Mouse (Mus musculus) ES-E14 (cell line): Measurements from ENCODE around the gene Plscr3. TPM values are rescaled to one million over a fixed set of nuclear protein-coding genes. Genes with fewer than 3 reads are reported as not detected.

Experiments used
- DNase-seq: peaks from one replicate; pipeline ENCODE4 v3.0.0-alpha.2; 2013; ENCODE audit warnings: low read depth, low spot score
- H3K27ac ChIP-seq: 2 replicates; pipeline ENCODE4 v1.5.1; 2012; ENCODE audit warnings: low read depth, mild to moderate bottlenecking, low read length, moderate library complexity, mixed read lengths; ENCODE audit not compliant: poor library complexity, insufficient read depth, severe bottlenecking
- H3K36me3 ChIP-seq: 2 replicates; pipeline ENCODE4 v1.6.1; 2012; ENCODE audit warnings: mild to moderate bottlenecking, low read length, moderate library complexity, mixed read lengths; ENCODE audit not compliant: control insufficient read depth, poor library complexity, insufficient read depth, severe bottlenecking
- H3K4me1 ChIP-seq, 2 experiments: fragments of 150-350 bp in 1 of 2; sonication (generic) in 1 of 2; 2 replicates each; pipeline ENCODE4 v1.6.1; 2012; ENCODE audit warnings: low read length in 2 of 2, mild to moderate bottlenecking in 1 of 2, mixed read lengths in 1 of 2; ENCODE audit not compliant: control insufficient read depth in 2 of 2, insufficient read depth in 2 of 2, poor library complexity in 1 of 2
- H3K4me3 ChIP-seq, 2 experiments: fragments of 150-350 bp in 1 of 2; sonication (generic) in 1 of 2; 2 replicates each; pipeline ENCODE4 v1.5.1; 2012; ENCODE audit warnings: low read length in 2 of 2, low read depth in 1 of 2, mild to moderate bottlenecking in 1 of 2, mixed read lengths in 1 of 2; ENCODE audit not compliant: insufficient read depth in 1 of 2, poor library complexity in 1 of 2, severe bottlenecking in 1 of 2
- H3K9ac ChIP-seq: 2 replicates; pipeline ENCODE4 v1.6.1; 2012; ENCODE audit warnings: low read depth, mild to moderate bottlenecking, low read length, mixed read lengths; ENCODE audit not compliant: poor library complexity, insufficient read depth, severe bottlenecking
- H3K9me3 ChIP-seq: fragments of 150-350 bp; sonication (generic); 2 replicates; pipeline ENCODE4 v1.6.1; 2012; ENCODE audit warnings: low read depth, mild to moderate bottlenecking, low read length; ENCODE audit not compliant: control insufficient read depth, insufficient read depth
- CHD2 ChIP-seq: IDR thresholded peaks from 2 replicates; pipeline ENCODE4 v1.6.1; 2014; ENCODE audit warnings: mild to moderate bottlenecking, low read depth, low read length, inconsistent platforms
- HCFC1 ChIP-seq: IDR thresholded peaks from 2 replicates; pipeline ENCODE4 v1.6.1; 2012; ENCODE audit warnings: low read length, inconsistent platforms, borderline replicate concordance; ENCODE audit not compliant: insufficient read depth
- MAFK ChIP-seq: IDR thresholded peaks from 2 replicates; pipeline ENCODE4 v1.6.1; 2014; ENCODE audit warnings: mild to moderate bottlenecking, low read depth, low read length, inconsistent platforms; ENCODE audit not compliant: insufficient read depth
- ZC3H11A ChIP-seq: IDR thresholded peaks from 2 replicates; pipeline ENCODE4 v1.6.1; 2012; ENCODE audit warnings: low read depth, mild to moderate bottlenecking, inconsistent platforms, low read length, borderline replicate concordance
- ZNF384 ChIP-seq: IDR thresholded peaks from 2 replicates; pipeline ENCODE4 v1.6.1; 2012; ENCODE audit warnings: low read depth, low read length, inconsistent platforms
- in situ Hi-C, 2 experiments: fragments of 600-800 bp; cut with MboI; formaldehyde crosslinking; loops; one replicate each; pipeline ENCODE4 v1.15.1; 2025; ENCODE audit warnings: low sequenced_read_pairs in 2 of 2, inconsistent platforms in 1 of 2; ENCODE audit not compliant: unreplicated experiment in 2 of 2
- total RNA-seq: library from RNA; depleted of rRNA; stranded (reverse); fragments of 300-350 nt; gene quantifications from 2 replicates; pipeline ENCODE4 v1.2.3, GENCODE M21; 2012; rRNA removed

Gene Plscr3
- total RNA-seq, 1 experiment: 7.2 TPM

- Histone ChIP-seq H3K9me3 (no peaks in the 10 kb centered on the region), H3K36me3 (peaks cover 13% of the 10 kb centered on the region), H3K4me3 (peak overlapping the region in 1 of 2 experiments; percentile 99; a peak in 2 of 4 replicates), H3K9ac (no peak overlapping the region), H3K27ac (no peak overlapping the region), H3K4me1 (peaks cover 7 to 29% of the 10 kb centered on the region in 2 experiments; a peak in 3 of 4 replicates)
- no peak for TF ChIP-seq ZNF384
- no peak for TF ChIP-seq MAFK
- TF ChIP-seq CHD2: no peak
- TF ChIP-seq HCFC1: no peak
- TF ChIP-seq ZC3H11A: no peak
- in situ Hi-C loops: no loop called here
- DNase-seq: no peak
These were observed 53.7 kb downstream of the Plscr3 start for GRCm38 (mm10) chr11:69899870-69900269.

- DNase-seq: peak; percentile 97
- Histone ChIP-seq H3K9me3 (no peaks in the 10 kb centered on the region), H3K4me3 (peak within 1 kb of the TSS; percentile 97 to 99), H3K9ac (peak within 1 kb of the TSS; percentile 84), H3K4me1 (peaks cover 4 to 23% of the 10 kb centered on the region in 2 experiments; a peak in 3 of 4 replicates), H3K36me3 (peaks cover 19% of the 10 kb centered on the region), H3K27ac (peak within 1 kb of the TSS; percentile 94)
- TF ChIP-seq ZNF384 (no peak), CHD2 (peak; percentile 70; the same call in 1 of the 2 replicates)
- in situ Hi-C loops: no loop called here
These were observed 54.6 kb downstream of the Plscr3 start, which contains the start of the genes 2810408A11Rik and Neurl4 for GRCm38 (mm10) chr11:69900471-69901405. Gene 2810408A11Rik, minus strand, starts transcription at chr11:69900987. Gene Neurl4, plus strand, starts transcription at chr11:69901072.

DNA sequence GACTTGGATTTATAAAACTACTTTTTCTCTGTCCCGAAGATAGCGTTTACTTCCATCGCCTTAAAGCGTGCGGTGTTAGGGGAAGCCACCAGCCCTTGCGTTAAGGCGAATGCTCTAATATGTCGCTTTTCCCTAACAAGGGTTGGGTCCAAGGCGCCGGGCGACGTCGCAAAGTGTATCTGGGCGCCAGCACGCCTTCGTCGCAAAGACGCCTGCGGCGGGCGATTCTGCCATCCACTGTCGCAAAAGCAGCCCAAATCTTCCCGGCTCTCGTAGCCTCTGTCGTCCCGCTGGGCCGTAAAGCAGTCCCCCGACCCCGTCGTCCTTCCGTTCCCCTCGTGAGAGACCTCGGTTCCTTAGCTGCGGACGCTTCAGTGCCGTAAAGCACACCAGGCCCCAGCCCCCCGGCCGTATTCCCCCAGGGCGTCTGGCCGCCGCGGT is 55.2 kb downstream of the Plscr3 start:
- Histone ChIP-seq H3K4me1 (peaks cover 3 to 21% of the 10 kb centered on the region in 2 experiments; a peak in 2 of 4 replicates), H3K9me3 (no peaks in the 10 kb centered on the region), H3K9ac (peak overlapping the region; percentile 84), H3K36me3 (peaks cover 26% of the 10 kb centered on the region), H3K27ac (peak overlapping the region; percentile 94), H3K4me3 (peak overlapping the region; percentile 97 to 99)
- no peak for TF ChIP-seq ZC3H11A
- no peak for TF ChIP-seq CHD2
- peak; percentile 55; the same call in 1 of the 2 replicates for TF ChIP-seq HCFC1
- TF ChIP-seq MAFK: no peak
- TF ChIP-seq ZNF384: no peak
- DNase-seq: peak; percentile 95
- in situ Hi-C loops: no loop called here

Other genes starting within 250 kb of the Plscr3 start
- 12.1 and 13.1 TPM in 2 replicates for gene Atp1b2, start 240.4 kb upstream of the Plscr3 start, total RNA-seq
- not detected in 2 replicates for gene Shbg, start 228.5 kb upstream of the Plscr3 start, total RNA-seq
- gene Sat2, start 224.4 kb upstream of the Plscr3 start, total RNA-seq: 3.2 and 3.6 TPM in 2 replicates
- gene Fxr2, start 213.4 kb upstream of the Plscr3 start, total RNA-seq: 153 and 161 TPM in 2 replicates
- gene Sox15, start 191.1 kb upstream of the Plscr3 start, total RNA-seq: 6.6 and 8.2 TPM in 2 replicates
- 258 and 349 TPM in 2 replicates for gene Mpdu1, start 183.7 kb upstream of the Plscr3 start, total RNA-seq
- gene Cd68, start 180.2 kb upstream of the Plscr3 start, total RNA-seq: 23.4 and 32.7 TPM in 2 replicates
- 1,512 and 1,948 TPM in 2 replicates for gene Eif4a1, start 174.0 kb upstream of the Plscr3 start, total RNA-seq
- gene Senp3, start 164.3 kb upstream of the Plscr3 start, total RNA-seq: 265 and 282 TPM in 2 replicates
- gene Tnfsf13, start 160.6 kb upstream of the Plscr3 start, total RNA-seq: 8.6 and 11.7 TPM in 2 replicates
- gene Tnfsf12, start 150.5 kb upstream of the Plscr3 start, total RNA-seq: 8.7 and 16.1 TPM in 2 replicates
- gene Tnfsfm13, start 150.3 kb upstream of the Plscr3 start, total RNA-seq: 13.7 and 19.9 TPM in 2 replicates
- 71.9 and 74.2 TPM in 2 replicates for gene Polr2a, start 87.7 kb upstream of the Plscr3 start, total RNA-seq
- gene Slc35g3, start 84.4 kb upstream of the Plscr3 start, total RNA-seq: 0.22 and 0.48 TPM in 2 replicates
- 1.6 and 3.0 TPM in 2 replicates for gene Zbtb4, start 80.5 kb upstream of the Plscr3 start, total RNA-seq
- 3.8 and 5.7 TPM in 2 replicates for gene Chrnb1, start 50.4 kb upstream of the Plscr3 start, total RNA-seq
- 0.31 and 0.42 TPM in 2 replicates for gene Fgf11, start 44.5 kb upstream of the Plscr3 start, total RNA-seq
- 1.3 and 1.8 TPM in 2 replicates for gene Tmem102, start 40.8 kb upstream of the Plscr3 start, total RNA-seq
- not detected in 2 replicates for gene Gm39566, start 31.1 kb upstream of the Plscr3 start, total RNA-seq
- gene Spem2, start 27.9 kb upstream of the Plscr3 start, total RNA-seq: not detected in 2 replicates
- gene Spem1, start 24.2 kb upstream of the Plscr3 start, total RNA-seq: 0.27 TPM in 1 of 2 replicates, not detected in the other
- 8.9 and 9.5 TPM in 2 replicates for gene Nlgn2, start 8.6 kb upstream of the Plscr3 start, total RNA-seq
- gene Tmem256, start 7.9 kb upstream of the Plscr3 start, total RNA-seq: 88.9 and 90.7 TPM in 2 replicates
- 3.4 and 8.1 TPM in 2 replicates for gene Tnk1, start 12.4 kb downstream of the Plscr3 start, total RNA-seq
- gene Tmem95, start 31.6 kb downstream of the Plscr3 start, total RNA-seq: not detected in 2 replicates
- 3.1 and 5.4 TPM in 2 replicates for gene Kctd11, start 35.0 kb downstream of the Plscr3 start, total RNA-seq
- gene Acap1, start 49.2 kb downstream of the Plscr3 start, total RNA-seq: 9.6 and 14.7 TPM in 2 replicates
- 3.3 and 5.7 TPM in 2 replicates for gene 2810408A11Rik, start 54.6 kb downstream of the Plscr3 start, total RNA-seq
- 66.3 and 98.2 TPM in 2 replicates for gene Neurl4, start 54.7 kb downstream of the Plscr3 start, total RNA-seq
- 14.3 and 15.5 TPM in 2 replicates for gene Gps2, start 67.5 kb downstream of the Plscr3 start, total RNA-seq
- gene Eif5a, start 75.6 kb downstream of the Plscr3 start, total RNA-seq: 754 and 926 TPM in 2 replicates
- gene Ybx2, start 89.4 kb downstream of the Plscr3 start, total RNA-seq: 3.9 and 6.1 TPM in 2 replicates
- gene Slc2a4, start 101.8 kb downstream of the Plscr3 start, total RNA-seq: 2.6 and 4.2 TPM in 2 replicates
- gene Cldn7, start 118.4 kb downstream of the Plscr3 start, total RNA-seq: 24.9 and 38.7 TPM in 2 replicates
- gene Ctdnep1, start 134.8 kb downstream of the Plscr3 start, total RNA-seq: 33.3 and 41.2 TPM in 2 replicates
- gene Elp5, start 136.1 kb downstream of the Plscr3 start, total RNA-seq: 76.1 and 87.9 TPM in 2 replicates
- gene Gabarap, start 144.8 kb downstream of the Plscr3 start, total RNA-seq: 57.7 and 70.6 TPM in 2 replicates
- gene Phf23, start 149.4 kb downstream of the Plscr3 start, total RNA-seq: 64.7 and 80.9 TPM in 2 replicates
- gene Dvl2, start 154.2 kb downstream of the Plscr3 start, total RNA-seq: 47.4 and 70.9 TPM in 2 replicates
- gene Acadvl, start 169.0 kb downstream of the Plscr3 start, total RNA-seq: 32.5 and 48.7 TPM in 2 replicates
- gene Dlg4, start 170.6 kb downstream of the Plscr3 start, total RNA-seq: 10.8 and 11.4 TPM in 2 replicates
- 0.58 TPM in 1 of 2 replicates, not detected in the other for gene Asgr1, start 207.7 kb downstream of the Plscr3 start, total RNA-seq
- gene Asgr2, start 246.3 kb downstream of the Plscr3 start, total RNA-seq: 2.0 and 2.1 TPM in 2 replicates